Mouse (Mus musculus) myocyte (in vitro differentiated cells): ENCODE results near the gene Slco1a1.

Source experiments
- CEBPB ChIP-seq: IDR thresholded peaks from 2 replicates; pipeline ENCODE4 v1.6.1; 2011; ENCODE audit warnings: mild to moderate bottlenecking, moderate library complexity; ENCODE audit not compliant: poor library complexity, insufficient read depth, severe bottlenecking
- E2F4 ChIP-seq: IDR thresholded peaks from one replicate; pipeline ENCODE4 v1.6.1; 2011; ENCODE audit warnings: mild to moderate bottlenecking, control low read depth, moderate library complexity; ENCODE audit not compliant: insufficient read depth
- MYOG ChIP-seq, 3 experiments: IDR thresholded peaks; one replicate each; pipeline ENCODE4 v1.6.1; 2011; ENCODE audit warnings: control low read depth in 2 of 3, low read depth in 2 of 3, mild to moderate bottlenecking in 2 of 3; ENCODE audit not compliant: insufficient read length in 2 of 3, control insufficient read depth in 1 of 3, insufficient read depth in 1 of 3
- POLR2A ChIP-seq: IDR thresholded peaks from one replicate; pipeline ENCODE4 v1.6.1; 2011; ENCODE audit warnings: low read depth, mild to moderate bottlenecking, control low read depth, moderate library complexity; ENCODE audit not compliant: insufficient read length
- POLR2AphosphoS2 ChIP-seq: IDR thresholded peaks from one replicate; pipeline ENCODE4 v1.6.1; 2011; ENCODE audit warnings: low read depth, control low read depth; ENCODE audit not compliant: insufficient read length
- SRF ChIP-seq: IDR thresholded peaks from one replicate; pipeline ENCODE4 v1.6.1; 2011; ENCODE audit warnings: low read depth; ENCODE audit not compliant: control insufficient read depth, insufficient read length
- TCF12 ChIP-seq: IDR thresholded peaks from one replicate; pipeline ENCODE4 v1.6.1; 2011; ENCODE audit warnings: mild to moderate bottlenecking, control low read depth; ENCODE audit not compliant: poor library complexity, insufficient read depth, severe bottlenecking
- USF1 ChIP-seq: IDR thresholded peaks from one replicate; pipeline ENCODE4 v1.6.1; 2011; ENCODE audit warnings: low read depth, mild to moderate bottlenecking, control low read depth, moderate library complexity

GRCm38 (mm10) chr6:141882581-141882980 is 64.2 kb downstream of the Slco1a1 start:
- no peak for TF ChIP-seq TCF12
- TF ChIP-seq POLR2AphosphoS2 = no peak
- TF ChIP-seq E2F4 = no peak
- TF ChIP-seq POLR2A = no peak
- TF ChIP-seq USF1 = no peak
- no peak for TF ChIP-seq MYOG (IDR thresholded peaks at IDR 0.05; ENCODE audit: control insufficient read depth in 1 of 3, insufficient read depth in 1 of 3, insufficient read length in 2 of 3, low read depth in 2 of 3)
- TF ChIP-seq SRF = no peak
- no peak for TF ChIP-seq CEBPB
